Mouse (Mus musculus) liver, adult 2 months (tissue): ENCODE measurements around the gene Me1. TPM values are rescaled to one million over a fixed set of nuclear protein-coding genes. Genes with fewer than 3 reads are reported as not detected.

Source experiments
- DNase-seq: peaks from one replicate; pipeline ENCODE4 v3.0.0-alpha.2; 2011; ENCODE audit warnings: low read depth, low spot score; ENCODE audit errors: extremely low read depth
- H3K27ac ChIP-seq: fragments of 200-500 bp; replicated peaks from 2 replicates; pipeline ENCODE4 v1.5.1; 2012; ENCODE audit warnings: low read depth, mild to moderate bottlenecking, control low read depth, inconsistent platforms, low read length; ENCODE audit not compliant: insufficient read depth
- H3K27me3 ChIP-seq: fragments of 200-500 bp; 2 replicates; pipeline ENCODE4 v1.6.1; 2012; ENCODE audit warnings: mild to moderate bottlenecking, moderate library complexity, low read length, inconsistent platforms; ENCODE audit not compliant: control insufficient read depth, insufficient read depth
- H3K36me3 ChIP-seq: fragments of 200-500 bp; 2 replicates; pipeline ENCODE4 v1.6.1; 2012; ENCODE audit warnings: low read length, inconsistent platforms; ENCODE audit not compliant: control insufficient read depth, insufficient read depth
- H3K4me1 ChIP-seq: fragments of 200-500 bp; 2 replicates; pipeline ENCODE4 v1.6.1; 2011; ENCODE audit warnings: low read length; ENCODE audit not compliant: control insufficient read depth, insufficient read depth
- H3K4me3 ChIP-seq: fragments of 200-500 bp; 2 replicates; pipeline ENCODE4 v1.5.1; 2011; ENCODE audit warnings: low read depth, mild to moderate bottlenecking, control low read depth, low read length, moderate library complexity; ENCODE audit not compliant: insufficient read depth
- H3K79me2 ChIP-seq: fragments of 200-500 bp; 2 replicates; pipeline ENCODE4 v1.6.1; 2012; ENCODE audit warnings: inconsistent platforms, mild to moderate bottlenecking, low read length, moderate library complexity; ENCODE audit not compliant: control insufficient read depth, insufficient read depth
- H3K9ac ChIP-seq: fragments of 200-500 bp; 2 replicates; pipeline ENCODE4 v1.6.1; 2012; ENCODE audit warnings: low read depth, mild to moderate bottlenecking, control low read depth, inconsistent platforms, low read length
- CTCF ChIP-seq: fragments of 200-500 bp; IDR thresholded peaks from 2 replicates; pipeline ENCODE4 v1.5.1; 2011; ENCODE audit warnings: low read depth, low read length, control low read depth
- POLR2A ChIP-seq: fragments of 200-500 bp; IDR thresholded peaks from 2 replicates; pipeline ENCODE4 v1.6.1; 2011; ENCODE audit warnings: low read length, control low read depth; ENCODE audit not compliant: insufficient read depth; ENCODE audit errors: extremely low read depth
- WGBS: fragments of 180-500 bp; shearing (Covaris S2); methylation state at CpG from one replicate; pipeline ENCODE4 v1.1.7; 2018; 5-methylcytosine and 5-hydroxymethylcytosine counted together
- polyA plus RNA-seq: library from polyadenylated mRNA; depleted of rRNA; stranded (reverse); fragments of >200 nt; gene quantifications from 2 replicates; pipeline ENCODE4 v1.2.3, GENCODE M21; 2012
- total RNA-seq: library from RNA; depleted of rRNA; stranded (reverse); fragments of >200 nt; gene quantifications from 2 replicates; pipeline ENCODE4 v1.2.3, GENCODE M21; 2014

The Me1 gene
- total and polyA plus RNA-seq, 2 experiments = 87.4 to 101 TPM

- H3K27me3 ChIP-seq = no peaks in the 10 kb centered on the region
- H3K79me2 ChIP-seq = peaks cover 31% of the 10 kb centered on the region
- DNase-seq = peak; percentile 90
- 52% methylated on average over 6 of the region's 6 CpGs for whole genome bisulfite sequencing
- H3K4me1 ChIP-seq = peaks cover 17% of the 10 kb centered on the region
- no peak overlapping the region for H3K4me3 ChIP-seq
- H3K27ac ChIP-seq = no peak overlapping the region
- no peak overlapping the region for H3K9ac ChIP-seq
- H3K36me3 ChIP-seq = peaks cover 34% of the 10 kb centered on the region; the same call in 1 of the 2 replicates
- TF ChIP-seq POLR2A = no peak
- no peak for TF ChIP-seq CTCF
These were observed 15.3 kb downstream of the Me1 start for GRCm38 (mm10) chr9:86680431-86680830.

DNA sequence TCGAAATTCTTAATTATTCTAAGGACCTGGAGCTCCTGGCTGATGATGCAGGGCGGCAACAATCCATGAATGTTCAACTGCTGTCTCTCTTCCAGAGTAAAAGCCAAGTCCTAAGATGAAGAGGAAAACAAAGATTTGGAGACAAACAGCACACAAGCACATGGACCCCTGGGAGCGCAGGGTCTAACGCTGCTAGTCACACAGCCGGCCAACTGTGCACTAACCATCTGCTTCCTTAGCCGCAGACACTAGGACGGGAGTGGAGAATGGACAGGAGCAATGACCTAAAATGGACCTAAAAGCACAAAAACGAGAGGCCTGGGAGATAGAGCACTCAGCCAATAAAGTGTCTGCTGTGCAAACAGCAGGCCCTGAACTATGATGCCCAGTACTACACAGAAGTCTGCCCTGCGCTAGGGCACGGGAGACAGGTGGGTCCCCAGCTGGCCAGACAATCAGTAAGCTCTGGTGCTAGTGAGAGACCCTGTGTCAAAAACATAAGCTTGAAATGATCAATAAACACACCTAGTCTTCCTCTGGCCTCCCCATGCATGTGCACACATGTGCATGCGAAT is 15.8 kb downstream of the Me1 start:
- 56% methylated on average over 11 of the region's 11 CpGs for WGBS

GRCm38 (mm10) chr9:86676246-86676645 is 19.5 kb downstream of the Me1 start:
- H3K9ac ChIP-seq = no peak overlapping the region
- TF ChIP-seq POLR2A (no peak), CTCF (no peak)
- H3K4me1 ChIP-seq = peaks cover 4% of the 10 kb centered on the region
- no peak overlapping the region for H3K27ac ChIP-seq
- H3K79me2 ChIP-seq = peaks cover 25% of the 10 kb centered on the region
- DNase-seq = no peak
- no peaks in the 10 kb centered on the region for H3K27me3 ChIP-seq
- 79% methylated on average over 3 of the region's 3 CpGs for WGBS
- H3K4me3 ChIP-seq = no peak overlapping the region
- peaks cover 53% of the 10 kb centered on the region for H3K36me3 ChIP-seq

More for the DNA sequence above, 15.8 kb downstream of the Me1 start:
- peaks cover 28% of the 10 kb centered on the region for H3K79me2 ChIP-seq
- no peak overlapping the region for H3K4me3 ChIP-seq
- H3K36me3 ChIP-seq = peaks cover 36% of the 10 kb centered on the region; the same call in 1 of the 2 replicates
- H3K9ac ChIP-seq = no peak overlapping the region
- TF ChIP-seq POLR2A (no peak), CTCF (no peak)
- DNase-seq = peak; percentile 64
- H3K27me3 ChIP-seq = no peaks in the 10 kb centered on the region
- H3K4me1 ChIP-seq = peaks cover 15% of the 10 kb centered on the region
- no peak overlapping the region for H3K27ac ChIP-seq

- H3K79me2 ChIP-seq = peaks cover 23% of the 10 kb centered on the region
- H3K4me1 ChIP-seq = peaks cover 2% of the 10 kb centered on the region; the same call in 1 of the 2 replicates
- H3K9ac ChIP-seq = no peak overlapping the region
- H3K36me3 ChIP-seq = peaks cover 55% of the 10 kb centered on the region
- no peaks in the 10 kb centered on the region for H3K27me3 ChIP-seq
- DNase-seq = no peak
- H3K4me3 ChIP-seq = no peak overlapping the region
- WGBS = 94% methylated on average over 2 of the region's 2 CpGs
- no peak overlapping the region for H3K27ac ChIP-seq
- no peak for TF ChIP-seq CTCF
These were observed 20.3 kb downstream of the Me1 start for GRCm38 (mm10) chr9:86675426-86675825.

DNA sequence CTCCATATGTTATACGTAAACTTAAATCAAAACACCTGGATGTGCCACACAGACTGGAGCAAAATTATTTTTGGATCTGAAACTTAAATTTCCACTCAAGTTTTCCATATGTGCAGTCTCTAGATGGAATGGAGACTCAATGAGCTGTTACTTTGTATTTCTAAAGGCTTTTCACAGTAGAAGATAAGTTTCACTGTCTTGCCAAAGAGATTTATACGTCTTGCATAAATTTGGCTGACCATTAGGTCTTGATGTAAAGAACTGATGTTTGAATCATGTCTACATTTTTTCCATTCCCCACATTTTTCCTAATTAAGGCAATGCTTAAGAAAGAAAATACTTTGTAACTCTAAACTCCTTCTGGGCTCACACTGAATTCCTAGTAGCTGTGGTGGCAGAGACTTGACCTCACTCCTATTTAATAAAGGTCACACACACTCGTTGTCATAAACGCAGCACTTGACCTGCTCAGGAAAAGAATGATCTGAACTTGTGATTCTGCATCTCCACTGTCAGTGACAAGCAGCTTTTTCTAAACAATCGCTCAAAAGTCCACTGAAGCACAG is 22.8 kb downstream of the Me1 start:
- no peak for DNase-seq
- Histone ChIP-seq H3K27me3 (no peaks in the 10 kb centered on the region), H3K4me1 (no peaks in the 10 kb centered on the region), H3K27ac (no peak overlapping the region), H3K9ac (no peak overlapping the region), H3K4me3 (no peak overlapping the region), H3K79me2 (peaks cover 14% of the 10 kb centered on the region; the same call in 1 of the 2 replicates), H3K36me3 (peaks cover 59% of the 10 kb centered on the region)
- TF ChIP-seq CTCF = no peak
- TF ChIP-seq POLR2A = no peak
- 74% methylated on average over 5 of the region's 5 CpGs for WGBS

DNA sequence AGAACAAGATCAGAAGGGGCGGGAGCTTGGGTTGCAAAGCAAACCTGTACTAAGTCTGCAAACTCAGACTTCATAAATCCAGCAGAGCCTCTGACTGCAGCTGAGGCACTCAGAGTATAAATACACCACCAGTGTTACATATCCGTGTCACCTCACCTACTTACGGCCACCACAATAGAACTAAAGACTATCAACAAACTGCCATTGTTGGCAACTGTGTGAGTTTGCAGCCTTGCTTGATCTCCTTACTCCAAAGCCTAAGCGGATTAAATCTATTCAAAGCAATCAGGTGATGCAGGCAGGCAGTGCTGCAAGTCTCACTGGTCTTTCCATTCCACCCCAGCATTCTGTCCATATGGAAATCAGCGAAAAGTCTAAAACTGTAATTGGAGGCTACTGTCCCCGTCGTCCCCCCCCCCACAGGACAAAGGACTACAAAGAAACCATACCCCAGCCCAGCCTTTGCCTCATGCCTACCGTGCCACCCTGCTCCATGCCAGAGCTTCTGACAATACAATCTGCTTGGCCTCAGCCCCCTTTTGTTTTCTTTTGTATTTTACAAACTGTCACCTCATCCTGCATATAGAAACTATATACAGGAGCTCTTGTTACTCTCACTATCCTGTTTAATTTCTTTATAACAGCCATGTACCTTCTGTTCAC is 27.0 kb downstream of the Me1 start:
- Histone ChIP-seq H3K79me2 (peaks cover 8% of the 10 kb centered on the region; the same call in 1 of the 2 replicates), H3K9ac (no peak overlapping the region), H3K27me3 (no peaks in the 10 kb centered on the region), H3K27ac (no peak overlapping the region), H3K36me3 (peaks cover 59% of the 10 kb centered on the region), H3K4me3 (no peak overlapping the region), H3K4me1 (no peaks in the 10 kb centered on the region)
- 87% methylated on average over 8 of the region's 8 CpGs for WGBS
- TF ChIP-seq CTCF = no peak
- no peak for TF ChIP-seq POLR2A
- DNase-seq = no peak
